Mouse (Mus musculus) lung, embryonic 14.5 days (tissue): ENCODE measurements around the gene Pparg. TPM values are rescaled to one million over a fixed set of nuclear protein-coding genes. Genes with fewer than 3 reads are reported as not detected.

Experiments
- ATAC-seq: fragments of 200-750 bp; cut with Nextera tagmentation; 2 replicates; pipeline ENCODE4 v1.8.0; 2017; ENCODE audit warnings: mild to moderate bottlenecking, moderate TSS enrichment, moderate library complexity; ENCODE audit not compliant: insufficient read depth
- DNase-seq: peaks from one replicate; pipeline ENCODE4 v3.0.0-alpha.2; 2015
- H3K27ac ChIP-seq: fragments of 300-500 bp; sonication (generic); 2 replicates; pipeline ENCODE4 v1.5.1; 2014; ENCODE audit warnings: low read depth, mild to moderate bottlenecking, moderate library complexity
- H3K27me3 ChIP-seq: fragments of 300-500 bp; sonication (generic); 2 replicates; pipeline ENCODE4 v1.6.1; 2014; ENCODE audit warnings: low read length, control low read depth; ENCODE audit not compliant: insufficient read depth
- H3K36me3 ChIP-seq: fragments of 300-500 bp; sonication (generic); 2 replicates; pipeline ENCODE4 v1.6.1; 2014; ENCODE audit warnings: control low read depth; ENCODE audit not compliant: insufficient read depth
- H3K4me1 ChIP-seq: fragments of 300-500 bp; sonication (generic); 2 replicates; pipeline ENCODE4 v1.6.1; 2014; ENCODE audit warnings: antibody characterized with exemption, control low read depth; ENCODE audit not compliant: insufficient read depth
- H3K4me2 ChIP-seq: fragments of 300-500 bp; sonication (generic); 2 replicates; pipeline ENCODE4 v1.6.1; 2014; ENCODE audit warnings: mild to moderate bottlenecking
- H3K4me3 ChIP-seq: fragments of 300-500 bp; sonication (generic); 2 replicates; pipeline ENCODE4 v1.5.1; 2014; ENCODE audit warnings: low read depth, low read length
- H3K9ac ChIP-seq: fragments of 300-500 bp; sonication (generic); 2 replicates; pipeline ENCODE4 v1.6.1; 2014
- H3K9me3 ChIP-seq: fragments of 300-500 bp; sonication (generic); 2 replicates; pipeline ENCODE4 v1.6.1; 2016; ENCODE audit warnings: low read depth, low read length, control low read depth
- CTCF ChIP-seq: IDR thresholded peaks from 2 replicates; pipeline ENCODE4 v1.5.1; 2016; ENCODE audit warnings: antibody characterized with exemption, low read depth
- WGBS: fragments of 180-500 bp; shearing (Covaris S2); extraction: QIAGEN DNeasy Blood & Tissue Kit; methylation state at CpG from one replicate; pipeline ENCODE4 v1.1.7; 2014; 5-methylcytosine and 5-hydroxymethylcytosine counted together
- polyA plus RNA-seq: library from polyadenylated mRNA; unstranded; fragments of >200 nt; fragmentation: Nextera tagmentation; extraction: Ambion mirVana; gene quantifications from 2 replicates; pipeline ENCODE4 v1.2.1, GENCODE M21; 2014

The Pparg gene
- polyA plus RNA-seq, 1 experiment from 2014 or later, result 2.2 TPM

DNA sequence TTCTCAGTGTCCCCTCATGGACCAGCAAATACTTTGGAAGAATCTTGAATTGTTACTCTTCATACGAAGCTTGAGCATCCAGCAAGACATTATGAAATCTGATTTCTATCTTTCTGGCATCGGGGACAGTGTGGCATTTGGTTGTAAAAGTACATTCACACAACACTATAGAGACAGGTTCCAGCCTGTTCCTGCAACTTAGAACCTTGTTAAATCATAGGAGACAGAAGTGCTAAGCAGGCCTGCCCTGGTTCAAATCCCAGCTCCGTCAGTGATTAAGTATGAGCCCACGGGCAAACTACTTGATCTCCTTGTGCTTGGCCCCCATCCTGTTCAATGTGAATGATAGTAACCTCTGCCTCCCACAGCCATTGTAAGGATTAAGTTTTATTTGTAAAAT is 41.1 kb upstream of the Pparg start:
- no peak for TF ChIP-seq CTCF
- Histone ChIP-seq H3K9me3 (no peaks in the 10 kb centered on the region), H3K27me3 (no peaks in the 10 kb centered on the region), H3K27ac (no peak overlapping the region), H3K36me3 (no peaks in the 10 kb centered on the region), H3K4me3 (no peak overlapping the region), H3K9ac (no peak overlapping the region), H3K4me2 (no peak overlapping the region), H3K4me1 (peaks cover 4% of the 10 kb centered on the region; the same call in 1 of the 2 replicates)
- no peak for DNase-seq
- ATAC-seq, result no peak
- 84% methylated on average over 4 of the region's 4 CpGs for WGBS

DNA sequence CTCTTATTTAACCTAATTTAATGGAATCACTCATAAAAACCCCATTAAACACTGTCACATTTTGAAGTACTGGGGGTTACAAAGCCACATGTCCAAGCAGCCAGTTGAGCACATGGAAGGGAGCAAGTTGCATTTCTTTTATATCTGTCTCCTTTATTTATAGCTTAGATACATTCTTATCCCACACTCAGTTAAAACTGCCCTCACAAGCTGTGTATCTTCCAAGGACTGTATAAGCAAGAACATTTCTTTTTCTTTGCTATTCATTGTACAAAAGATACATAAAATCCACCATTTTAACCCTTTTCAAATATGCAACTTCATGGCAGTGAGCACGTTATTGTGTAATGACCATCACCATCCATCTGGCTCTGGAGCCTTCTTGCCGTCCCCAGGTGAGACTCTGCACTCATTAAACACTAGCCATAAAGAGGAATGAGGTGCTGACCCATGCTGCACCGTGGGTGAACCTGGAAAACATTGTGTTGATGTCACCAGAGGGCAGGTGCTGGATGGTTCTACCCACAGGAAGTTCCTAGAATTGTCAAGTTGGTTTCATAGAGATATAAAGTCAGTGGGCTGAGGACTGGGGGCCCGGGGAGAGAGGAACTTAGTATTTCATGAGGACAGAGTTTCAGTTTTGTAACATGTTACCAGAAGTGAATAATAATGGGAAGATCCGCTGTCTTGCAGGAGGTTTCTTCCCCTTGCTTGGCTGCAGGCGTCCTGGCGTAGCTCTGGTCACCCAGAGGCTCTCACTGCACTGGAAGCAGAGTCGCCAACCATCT is 39.6 kb upstream of the Pparg start:
- Histone ChIP-seq H3K9ac (no peak overlapping the region), H3K4me1 (peaks cover 4% of the 10 kb centered on the region; the same call in 1 of the 2 replicates), H3K4me3 (no peak overlapping the region), H3K9me3 (no peaks in the 10 kb centered on the region), H3K27ac (no peak overlapping the region), H3K4me2 (no peak overlapping the region), H3K27me3 (no peaks in the 10 kb centered on the region), H3K36me3 (no peaks in the 10 kb centered on the region)
- WGBS, result 76% methylated on average over 8 of the region's 8 CpGs
- no peak for ATAC-seq
- DNase-seq, result no peak
- TF ChIP-seq CTCF, result no peak

DNA sequence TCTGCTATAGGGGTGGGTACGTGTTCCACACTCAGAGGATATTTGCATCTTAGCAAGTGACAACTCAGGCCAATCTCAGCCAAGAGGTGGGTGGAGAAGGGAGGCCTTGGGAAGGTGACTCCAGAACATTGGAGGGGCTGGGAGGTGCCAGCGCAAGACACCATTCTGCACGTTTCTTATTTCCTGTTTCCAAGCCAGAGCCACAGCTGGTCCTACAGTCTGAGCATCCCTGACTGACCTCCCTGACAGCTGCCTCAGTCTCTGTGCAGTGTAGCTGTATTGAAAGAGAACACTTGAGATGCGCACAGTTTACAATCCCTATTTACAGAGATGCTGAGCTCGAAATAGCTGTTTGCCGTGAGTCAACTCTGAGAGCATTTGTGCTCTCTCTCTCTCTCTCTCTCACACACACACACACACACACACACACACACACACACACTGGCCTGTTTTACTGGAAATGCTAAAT is 38.8 kb upstream of the Pparg start:
- Histone ChIP-seq H3K9ac (no peak overlapping the region), H3K36me3 (no peaks in the 10 kb centered on the region), H3K4me3 (no peak overlapping the region), H3K27ac (no peak overlapping the region), H3K27me3 (no peaks in the 10 kb centered on the region), H3K4me1 (peaks cover under 1% of the 10 kb centered on the region; the same call in 1 of the 2 replicates), H3K9me3 (no peaks in the 10 kb centered on the region), H3K4me2 (no peak overlapping the region)
- ATAC-seq (no peak), DNase-seq (no peak)
- 60% methylated on average over 6 of the region's 6 CpGs for WGBS
- no peak for TF ChIP-seq CTCF

GRCm38 (mm10) chr6:115322956-115323355 is 37.8 kb upstream of the Pparg start:
- Histone ChIP-seq H3K27me3 (no peaks in the 10 kb centered on the region), H3K4me1 (no peaks in the 10 kb centered on the region), H3K36me3 (no peaks in the 10 kb centered on the region), H3K4me2 (no peak overlapping the region), H3K9ac (no peak overlapping the region), H3K9me3 (no peaks in the 10 kb centered on the region), H3K4me3 (no peak overlapping the region), H3K27ac (no peak overlapping the region)
- TF ChIP-seq CTCF, result no peak
- WGBS, result 85% methylated on average over 5 of the region's 5 CpGs
- DNase-seq (no peak), ATAC-seq (no peak)

DNA sequence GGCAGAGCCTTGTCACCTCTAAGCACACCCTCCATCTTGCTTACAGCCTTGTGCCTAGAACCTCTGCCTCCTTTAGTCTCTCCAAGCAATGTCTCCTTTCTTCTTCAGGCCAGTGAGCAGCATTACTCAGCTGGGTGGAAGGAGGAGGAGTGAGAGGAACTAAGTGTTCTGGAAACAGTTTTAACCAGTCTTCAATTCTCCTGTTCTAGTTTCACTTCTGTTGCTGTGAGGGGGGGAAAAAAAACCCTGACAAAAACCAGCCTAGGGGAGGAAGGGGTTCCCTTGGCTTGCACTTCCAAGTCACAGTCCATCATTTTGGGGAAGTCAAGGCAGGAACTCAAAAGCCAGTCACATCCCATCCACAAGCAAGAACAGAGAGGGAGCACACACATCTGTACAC is 29.8 kb upstream of the Pparg start:
- Histone ChIP-seq H3K27ac (no peak overlapping the region), H3K4me1 (no peaks in the 10 kb centered on the region), H3K4me2 (no peak overlapping the region), H3K36me3 (no peaks in the 10 kb centered on the region), H3K27me3 (no peaks in the 10 kb centered on the region), H3K9me3 (no peaks in the 10 kb centered on the region), H3K4me3 (no peak overlapping the region), H3K9ac (no peak overlapping the region)
- ATAC-seq (no peak), DNase-seq (no peak)
- no peak for TF ChIP-seq CTCF

- no peaks in the 10 kb centered on the region for H3K27me3 ChIP-seq
- TF ChIP-seq CTCF, result no peak
- H3K4me2 ChIP-seq, result no peak overlapping the region
- no peak overlapping the region for H3K4me3 ChIP-seq
- no peak overlapping the region for H3K27ac ChIP-seq
- ATAC-seq (no peak), DNase-seq (peak; percentile 31)
- H3K36me3 ChIP-seq, result no peaks in the 10 kb centered on the region
- no peak overlapping the region for H3K9ac ChIP-seq
- no peaks in the 10 kb centered on the region for H3K9me3 ChIP-seq
- WGBS, result 50% methylated on average over 2 of the region's 2 CpGs
- H3K4me1 ChIP-seq, result no peaks in the 10 kb centered on the region
Measured at GRCm38 (mm10) chr6:115333099-115333694, 27.6 kb upstream of the Pparg start.

GRCm38 (mm10) chr6:115335536-115335935 is 25.2 kb upstream of the Pparg start:
- Histone ChIP-seq H3K27me3 (no peaks in the 10 kb centered on the region), H3K4me1 (no peaks in the 10 kb centered on the region), H3K4me2 (no peak overlapping the region), H3K4me3 (no peak overlapping the region), H3K9ac (no peak overlapping the region), H3K27ac (no peak overlapping the region), H3K36me3 (no peaks in the 10 kb centered on the region), H3K9me3 (no peaks in the 10 kb centered on the region)
- ATAC-seq (no peak), DNase-seq (no peak)
- no peak for TF ChIP-seq CTCF
- 26% methylated on average over 6 of the region's 6 CpGs for WGBS
